Comparison of ENCODE assay signal across 9 mouse cellular contexts in the genomic region with DNA sequence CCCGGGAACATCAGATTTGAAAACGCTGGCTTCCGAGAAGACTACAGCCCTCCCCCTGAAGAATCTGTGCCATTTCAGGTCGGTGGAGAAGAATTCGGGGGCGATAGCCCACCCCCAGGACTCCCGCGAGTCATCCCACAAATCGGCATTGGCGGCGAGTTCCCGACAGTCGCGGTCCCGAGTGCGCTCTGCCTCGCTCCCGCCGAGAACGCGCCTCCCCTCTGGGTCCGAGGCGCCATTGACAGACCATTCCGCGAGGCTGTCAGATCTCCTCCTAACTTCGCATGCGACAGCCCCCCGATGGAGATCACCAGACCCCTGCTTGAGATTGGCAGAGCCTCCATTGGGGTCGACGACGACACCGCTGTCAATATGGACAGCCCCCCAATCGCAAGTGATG. TPM values are rescaled to one million over a fixed set of nuclear protein-coding genes. Genes with fewer than 3 reads are reported as not detected.
A peak's percentile ranks its signal among the peaks of the same experiment; 100 is the strongest.
DNase-seq lines count a peak whose midpoint lies in the region; ATAC-seq lines count a peak whose summit lies in the region.
"Had no signal": no experiment of that assay in that cellular context is flagged by ENCODE, and none has a peak within 500 bp of the region (broad histone marks: within the 10 kb centered on the region; RNA-seq: fewer than 3 reads in every experiment).

No protein-coding gene starts in this region.

- no peak overlapping the region for H3K27ac ChIP-seq in lung, embryonic 16.5 days (ENCODE audit: low read length)
- no peak overlapping the region for H3K27ac ChIP-seq in forebrain, embryonic 16.5 days (ENCODE audit: low read length)
- H3K27ac ChIP-seq in limb, embryonic 15.5 days = no peak overlapping the region
- no peak overlapping the region for H3K27ac ChIP-seq in stomach, embryonic 16.5 days (ENCODE audit: low read length)

- H3K36me3 ChIP-seq in lung, embryonic 16.5 days (ENCODE audit: control insufficient read depth, insufficient read depth, low read length) = peaks cover 12% of the 10 kb centered on the region
- no peaks in the 10 kb centered on the region for H3K36me3 ChIP-seq in forebrain, embryonic 16.5 days (ENCODE audit: control insufficient read depth, insufficient read depth)
- H3K36me3 ChIP-seq in limb, embryonic 15.5 days = peaks cover 61% of the 10 kb centered on the region
- H3K36me3 ChIP-seq in stomach, embryonic 16.5 days (ENCODE audit: control insufficient read depth, insufficient read depth, low read length) = peaks cover 19% of the 10 kb centered on the region

- DNase-seq in lung, postnatal 25 days (ENCODE audit: low spot score) = no peak
- no peak for DNase-seq in layer of hippocampus, adult 8-10 months (ENCODE audit: low spot score in 2 of 2)
- no peak for DNase-seq in thymus, postnatal 0 days (ENCODE audit: low spot score)
- DNase-seq: cerebellum, adult 11 months had no signal

- peak overlapping the region; percentile 40 for H3K4me3 ChIP-seq in lung, embryonic 16.5 days (ENCODE audit: low read length)
- peak overlapping the region; percentile 11 for H3K4me3 ChIP-seq in forebrain, embryonic 16.5 days (replicated peaks; ENCODE audit: low read length)
- H3K4me3 ChIP-seq in limb, embryonic 15.5 days = peak overlapping the region; percentile 40
- H3K4me3 ChIP-seq in stomach, embryonic 16.5 days (replicated peaks; ENCODE audit: low read length) = peak overlapping the region; percentile 38

- H3K4me2 ChIP-seq in lung, embryonic 16.5 days (ENCODE audit: low read depth, low read length) = peak overlapping the region; percentile 39; the same call in 1 of the 2 replicates
- peak overlapping the region; percentile 19; the same call in 1 of the 2 replicates for H3K4me2 ChIP-seq in forebrain, embryonic 16.5 days (ENCODE audit: low read length)
- peak overlapping the region; percentile 52 for H3K4me2 ChIP-seq in limb, embryonic 15.5 days
- H3K4me2 ChIP-seq in stomach, embryonic 16.5 days (ENCODE audit: low read depth, low read length) = peak overlapping the region; percentile 45

- 47% methylated on average over 33 of the region's 33 CpGs for WGBS in lung, embryonic 16.5 days
- WGBS in forebrain, embryonic 16.5 days = 48% methylated on average over 33 of the region's 33 CpGs
- 43% methylated on average over 33 of the region's 33 CpGs for WGBS in limb, embryonic 15.5 days
- 58% methylated on average over 33 of the region's 33 CpGs for WGBS in stomach, embryonic 16.5 days

- no peak for ATAC-seq in lung, embryonic 16.5 days (ENCODE audit: low read depth)
- no peak for ATAC-seq in forebrain, embryonic 16.5 days
- no peak for ATAC-seq in limb, embryonic 15.5 days (ENCODE audit: insufficient number of reproducible peaks, low FRiP score, low TSS enrichment, low read depth)
- ATAC-seq in stomach, embryonic 16.5 days (ENCODE audit: insufficient read depth, low FRiP score) = no peak

- H3K27me3 ChIP-seq in lung, embryonic 16.5 days (ENCODE audit: control insufficient read depth, insufficient read depth, low read depth, low read length) = peaks cover 29% of the 10 kb centered on the region
- peaks cover 28% of the 10 kb centered on the region for H3K27me3 ChIP-seq in forebrain, embryonic 16.5 days (replicated peaks; ENCODE audit: control insufficient read depth, insufficient read depth, low read length)
- H3K27me3 ChIP-seq in limb, embryonic 15.5 days = peaks cover 38% of the 10 kb centered on the region
- peaks cover 19% of the 10 kb centered on the region for H3K27me3 ChIP-seq in stomach, embryonic 16.5 days (ENCODE audit: control insufficient read depth, insufficient read depth, low read length)

- H3K4me1 ChIP-seq in lung, embryonic 16.5 days (replicated peaks; ENCODE audit: control insufficient read depth, insufficient read depth, low read length) = peaks cover 11% of the 10 kb centered on the region
- H3K4me1 ChIP-seq in forebrain, embryonic 16.5 days (replicated peaks; ENCODE audit: control insufficient read depth, insufficient read depth, low read length) = peaks cover 22% of the 10 kb centered on the region
- H3K4me1 ChIP-seq in limb, embryonic 15.5 days = peaks cover 37% of the 10 kb centered on the region
- peaks cover 11% of the 10 kb centered on the region for H3K4me1 ChIP-seq in stomach, embryonic 16.5 days (ENCODE audit: control insufficient read depth, insufficient read depth, low read length)

- no peak overlapping the region for H3K9ac ChIP-seq in lung, embryonic 16.5 days (ENCODE audit: low read length)
- no peak overlapping the region for H3K9ac ChIP-seq in forebrain, embryonic 16.5 days (replicated peaks; ENCODE audit: low read depth, low read length)
- no peak overlapping the region for H3K9ac ChIP-seq in limb, embryonic 15.5 days
- H3K9ac ChIP-seq in stomach, embryonic 16.5 days (ENCODE audit: low read length) = no peak overlapping the region

- peaks cover 64% of the 10 kb centered on the region for H3K9me3 ChIP-seq in lung, embryonic 16.5 days (ENCODE audit: control insufficient read depth, low read length)
- H3K9me3 ChIP-seq in forebrain, embryonic 16.5 days (ENCODE audit: control insufficient read depth, low read length) = peaks cover 48% of the 10 kb centered on the region
- H3K9me3 ChIP-seq in limb, embryonic 15.5 days = peaks cover 56% of the 10 kb centered on the region
- H3K9me3 ChIP-seq in stomach, embryonic 16.5 days (replicated peaks; ENCODE audit: control insufficient read depth, low read length) = peaks cover 57% of the 10 kb centered on the region

RNA-seq across cellular contexts. Expression of gene Gnas, which starts 14.4 kb away (rescaled TPM):
- 1,083 and 1,573 TPM in 2 replicates for polyA plus RNA-seq in lung, embryonic 16.5 days (2015; fragmentation: Nextera tagmentation; extraction: Ambion mirVana)
- polyA plus RNA-seq in forebrain, embryonic 16.5 days (2015; fragmentation: Nextera tagmentation; extraction: Ambion mirVana) = 1,187 and 1,213 TPM in 2 replicates
- polyA plus RNA-seq in limb, embryonic 15.5 days (2015; fragmentation: Nextera tagmentation; extraction: Ambion mirVana) = 2,137 and 2,166 TPM in 2 replicates
- 581 and 721 TPM in 2 replicates for polyA plus RNA-seq in stomach, embryonic 16.5 days (2015; fragmentation: Nextera tagmentation; extraction: Ambion mirVana)
- 1,000 to 10,000 TPM; 1,786 to 1,958 (median 1,837) TPM for total RNA-seq in layer of hippocampus, adult 8-10 months (2022)
- polyA plus RNA-seq in thymus, postnatal 0 days (2015; fragmentation: Nextera tagmentation; extraction: Ambion mirVana) = 679 TPM in 2 replicates

RNA-seq across cellular contexts. Expression of gene Gm20721, which starts 48.0 kb away (rescaled TPM):
- polyA plus RNA-seq in lung, embryonic 16.5 days (2015; fragmentation: Nextera tagmentation; extraction: Ambion mirVana) = 16.9 and 55.8 TPM in 2 replicates
- polyA plus RNA-seq in forebrain, embryonic 16.5 days (2015; fragmentation: Nextera tagmentation; extraction: Ambion mirVana) = 11.4 and 13.5 TPM in 2 replicates
- polyA plus RNA-seq in limb, embryonic 15.5 days (2015; fragmentation: Nextera tagmentation; extraction: Ambion mirVana) = 28.5 and 42.0 TPM in 2 replicates
- polyA plus RNA-seq in stomach, embryonic 16.5 days (2015; fragmentation: Nextera tagmentation; extraction: Ambion mirVana) = 34.1 and 63.1 TPM in 2 replicates
- total RNA-seq in layer of hippocampus, adult 8-10 months (2022) = 1 to 10 TPM; 1.2 to 2.9 (median 1.8) TPM
- polyA plus RNA-seq in thymus, postnatal 0 days (2015; fragmentation: Nextera tagmentation; extraction: Ambion mirVana) = 4.1 and 5.4 TPM in 2 replicates
- polyA plus RNA-seq: urinary bladder, adult 2 months had no signal
